Mouse (Mus musculus): ENCODE data around the gene Mrpl43. TPM values are rescaled to one million over a fixed set of nuclear protein-coding genes. Genes with fewer than 3 reads are reported as not detected.

Gene Mrpl43
- 75.4 and 76.4 TPM in 2 replicates for total RNA-seq (2014; rRNA removed; ENCODE audit: low replicate concordance)
- polyA plus RNA-seq (2015; fragmentation: Nextera tagmentation; extraction: Ambion mirVana): 82.5 and 83.7 TPM in 2 replicates

GRCm38 (mm10) chr19:45005957-45006712, at the start of gene Mrpl43:
Gene Mrpl43 (minus strand): TSS chr19:45006442.
- Histone ChIP-seq H3K4me3 (ENCODE audit: low read depth, low read length) (peak within 1 kb of the TSS; percentile 90), H3K27me3 (ENCODE audit: control insufficient read depth, insufficient read depth, low read length) (no peaks in the 10 kb centered on the region), H3K27ac (ENCODE audit: low read depth) (peak within 1 kb of the TSS; percentile 86), H3K4me1 (ENCODE audit: control insufficient read depth, insufficient read depth) (peaks cover 20% of the 10 kb centered on the region), H3K9ac (replicated peaks; ENCODE audit: low read depth, low read length) (peak within 1 kb of the TSS; percentile 75), H3K36me3 (replicated peaks; ENCODE audit: control insufficient read depth, insufficient read depth, low read length) (peaks cover 31% of the 10 kb centered on the region), H3K4me2 (ENCODE audit: low read depth, low read length) (peak within 1 kb of the TSS; percentile 94), H3K9me3 (replicated peaks; ENCODE audit: control insufficient read depth, low read length) (no peaks in the 10 kb centered on the region)
- 1% methylated on average over 82 of the region's 82 CpGs for WGBS
- DNase-seq (ENCODE audit: low spot score) (peak; percentile 95), ATAC-seq (ENCODE audit: insufficient read depth, low read depth) (peak; percentile 92)
- TF ChIP-seq CTCF (IDR thresholded peaks at IDR 0.05; ENCODE audit: low read depth) (no peak), EP300 (IDR thresholded peaks at IDR 0.05; ENCODE audit: low read depth) (peak; percentile 79)

- H3K4me2 ChIP-seq (ENCODE audit: low read depth, low read length): no peak overlapping the region
- ATAC-seq (ENCODE audit: insufficient read depth, low read depth) (no peak), DNase-seq (ENCODE audit: low spot score) (no peak)
- no peak overlapping the region for H3K9ac ChIP-seq (replicated peaks; ENCODE audit: low read depth, low read length)
- TF ChIP-seq CTCF (IDR thresholded peaks at IDR 0.05; ENCODE audit: low read depth) (no peak), EP300 (IDR thresholded peaks at IDR 0.05; ENCODE audit: low read depth) (no peak)
- WGBS: 74% methylated on average over 6 of the region's 6 CpGs
- H3K27ac ChIP-seq (ENCODE audit: low read depth): no peak overlapping the region
- H3K4me1 ChIP-seq (ENCODE audit: control insufficient read depth, insufficient read depth): peaks cover 12% of the 10 kb centered on the region
- H3K9me3 ChIP-seq (replicated peaks; ENCODE audit: control insufficient read depth, low read length): no peaks in the 10 kb centered on the region
- H3K4me3 ChIP-seq (ENCODE audit: low read depth, low read length): no peak overlapping the region
- H3K27me3 ChIP-seq (ENCODE audit: control insufficient read depth, insufficient read depth, low read length): no peaks in the 10 kb centered on the region
- H3K36me3 ChIP-seq (replicated peaks; ENCODE audit: control insufficient read depth, insufficient read depth, low read length): peaks cover 24% of the 10 kb centered on the region
Measured at GRCm38 (mm10) chr19:45054892-45055690, 48.8 kb upstream of the Mrpl43 start.

DNA sequence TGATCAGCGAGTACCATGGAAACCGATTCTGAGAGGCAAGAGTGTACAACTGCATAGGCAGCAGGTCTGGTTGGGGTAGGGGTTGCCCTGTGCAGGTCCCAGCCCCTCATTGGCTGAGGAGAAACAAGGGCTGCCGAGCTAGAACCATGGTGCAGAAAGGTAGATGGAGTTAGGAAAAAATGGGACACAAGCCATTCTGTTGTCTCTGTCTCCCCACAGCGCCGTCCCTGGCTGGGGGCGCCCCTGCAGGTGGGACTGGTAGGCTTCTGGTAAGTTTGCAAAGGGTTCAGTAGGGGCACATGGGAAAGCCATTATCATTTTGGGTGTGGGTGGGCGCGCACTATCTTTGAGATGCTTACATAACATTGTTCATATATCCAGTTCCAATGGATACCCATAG, 47.2 kb upstream of the Mrpl43 start:
- Histone ChIP-seq H3K4me3 (ENCODE audit: low read depth, low read length) (no peak overlapping the region), H3K4me1 (ENCODE audit: control insufficient read depth, insufficient read depth) (peaks cover 18% of the 10 kb centered on the region), H3K9ac (replicated peaks; ENCODE audit: low read depth, low read length) (no peak overlapping the region), H3K27ac (ENCODE audit: low read depth) (no peak overlapping the region), H3K36me3 (replicated peaks; ENCODE audit: control insufficient read depth, insufficient read depth, low read length) (peaks cover 24% of the 10 kb centered on the region), H3K9me3 (replicated peaks; ENCODE audit: control insufficient read depth, low read length) (no peaks in the 10 kb centered on the region), H3K4me2 (ENCODE audit: low read depth, low read length) (no peak overlapping the region), H3K27me3 (ENCODE audit: control insufficient read depth, insufficient read depth, low read length) (no peaks in the 10 kb centered on the region)
- no peak for TF ChIP-seq CTCF (IDR thresholded peaks at IDR 0.05; ENCODE audit: low read depth)
- DNase-seq (ENCODE audit: low spot score) (no peak), ATAC-seq (ENCODE audit: insufficient read depth, low read depth) (no peak)
- 80% methylated on average over 8 of the region's 8 CpGs for WGBS

GRCm38 (mm10) chr19:45049523-45049922, 43.3 kb upstream of the Mrpl43 start:
- Histone ChIP-seq H3K36me3 (replicated peaks; ENCODE audit: control insufficient read depth, insufficient read depth, low read length) (peaks cover 24% of the 10 kb centered on the region), H3K4me3 (ENCODE audit: low read depth, low read length) (no peak overlapping the region), H3K9me3 (replicated peaks; ENCODE audit: control insufficient read depth, low read length) (no peaks in the 10 kb centered on the region), H3K4me2 (ENCODE audit: low read depth, low read length) (no peak overlapping the region), H3K27me3 (ENCODE audit: control insufficient read depth, insufficient read depth, low read length) (peaks cover 14% of the 10 kb centered on the region), H3K9ac (replicated peaks; ENCODE audit: low read depth, low read length) (no peak overlapping the region), H3K4me1 (ENCODE audit: control insufficient read depth, insufficient read depth) (peaks cover 18% of the 10 kb centered on the region), H3K27ac (ENCODE audit: low read depth) (no peak overlapping the region)
- TF ChIP-seq EP300 (IDR thresholded peaks at IDR 0.05; ENCODE audit: low read depth) (no peak), CTCF (IDR thresholded peaks at IDR 0.05; ENCODE audit: low read depth) (no peak)
- no peak for ATAC-seq (ENCODE audit: insufficient read depth, low read depth)
- no peak for DNase-seq (ENCODE audit: low spot score)
- 65% methylated on average over 9 of the region's 9 CpGs for WGBS

GRCm38 (mm10) chr19:45048644-45049365, 42.6 kb upstream of the Mrpl43 start:
- Histone ChIP-seq H3K4me1 (ENCODE audit: control insufficient read depth, insufficient read depth) (peaks cover 18% of the 10 kb centered on the region), H3K4me2 (ENCODE audit: low read depth, low read length) (peak overlapping the region; percentile 80), H3K4me3 (ENCODE audit: low read depth, low read length) (peak overlapping the region; percentile 60), H3K27me3 (ENCODE audit: control insufficient read depth, insufficient read depth, low read length) (peaks cover 14% of the 10 kb centered on the region), H3K36me3 (replicated peaks; ENCODE audit: control insufficient read depth, insufficient read depth, low read length) (peaks cover 24% of the 10 kb centered on the region), H3K27ac (ENCODE audit: low read depth) (peak overlapping the region; percentile 87), H3K9ac (replicated peaks; ENCODE audit: low read depth, low read length) (peak overlapping the region; percentile 58; the same call in 1 of the 2 replicates), H3K9me3 (replicated peaks; ENCODE audit: control insufficient read depth, low read length) (no peaks in the 10 kb centered on the region)
- DNase-seq (ENCODE audit: low spot score) (no peak), ATAC-seq (ENCODE audit: insufficient read depth, low read depth) (no peak)
- TF ChIP-seq EP300 (IDR thresholded peaks at IDR 0.05; ENCODE audit: low read depth) (no peak), CTCF (IDR thresholded peaks at IDR 0.05; ENCODE audit: low read depth) (no peak)
- 79% methylated on average over 12 of the region's 12 CpGs for WGBS
